In genomic region chr2:124168411-124168810, GRCm38 (mm10) we compare ENCODE assay signal across 20 mouse cellular contexts.
DNase-seq lines count a peak whose midpoint lies in the region; ATAC-seq and TF ChIP-seq lines count a peak whose summit lies in the region.
"Had no signal": no experiment of that assay in that cellular context is flagged by ENCODE, and none has a peak within 500 bp of the region (broad histone marks: within the 10 kb centered on the region; RNA-seq: fewer than 3 reads in every experiment).

No protein-coding gene starts in this region.

- no peaks in the 10 kb centered on the region for H3K27me3 ChIP-seq in lung, embryonic 14.5 days (ENCODE audit: insufficient read depth, low read length)
- no peaks in the 10 kb centered on the region for H3K27me3 ChIP-seq in midbrain, embryonic 11.5 days (ENCODE audit: control insufficient read depth, insufficient read depth, low read length)
- H3K27me3 ChIP-seq: embryonic facial prominence, embryonic 12.5 days; forebrain, embryonic 13.5 days; forebrain, embryonic 15.5 days had no signal

- ATAC-seq in lung, embryonic 14.5 days (ENCODE audit: insufficient read depth): no peak
- ATAC-seq in midbrain, embryonic 11.5 days (ENCODE audit: low FRiP score): no peak
- ATAC-seq: forebrain, embryonic 13.5 days; forebrain, embryonic 15.5 days; forebrain, postnatal 0 days had no signal

- 90% methylated on average over 1 of the region's 1 CpGs for WGBS in lung, embryonic 14.5 days
- WGBS in midbrain, embryonic 11.5 days: 95% methylated on average over 1 of the region's 1 CpGs

- H3K4me2 ChIP-seq in lung, embryonic 14.5 days: no peak overlapping the region
- no peak overlapping the region for H3K4me2 ChIP-seq in midbrain, embryonic 11.5 days
- H3K4me2 ChIP-seq: embryonic facial prominence, embryonic 12.5 days; forebrain, embryonic 13.5 days; forebrain, embryonic 15.5 days had no signal

- no peaks in the 10 kb centered on the region for H3K4me1 ChIP-seq in lung, embryonic 14.5 days (ENCODE audit: insufficient read depth)
- peaks cover 4% of the 10 kb centered on the region for H3K4me1 ChIP-seq in midbrain, embryonic 11.5 days (ENCODE audit: control insufficient read depth, insufficient read depth, low read length)
- H3K4me1 ChIP-seq: embryonic facial prominence, embryonic 10.5 days; embryonic facial prominence, embryonic 12.5 days had no signal

- no peak for TF ChIP-seq CTCF in lung, embryonic 14.5 days (IDR thresholded peaks at IDR 0.05; ENCODE audit: low read depth)

- H3K9ac ChIP-seq in lung, embryonic 14.5 days: no peak overlapping the region
- no peak overlapping the region for H3K9ac ChIP-seq in midbrain, embryonic 11.5 days (ENCODE audit: low read length)
- H3K9ac ChIP-seq: embryonic facial prominence, embryonic 12.5 days; forebrain, embryonic 13.5 days; forebrain, embryonic 15.5 days; forebrain, postnatal 0 days had no signal

- DNase-seq in lung, embryonic 14.5 days: peak; percentile 26
- no peak for DNase-seq in lung, postnatal 36 days
- DNase-seq in 3T3-L1 (ENCODE audit: low read depth, low spot score) (peak; percentile 89), NIH3T3 (ENCODE audit: low read depth) (peak; percentile 4)
- DNase-seq in midbrain, embryonic 11.5 days (ENCODE audit: low spot score, missing footprints): no peak
- DNase-seq in frontal cortex, postnatal 14 days (ENCODE audit: low spot score in 2 of 2): no peak
- DNase-seq in left cerebral cortex, adult 11 months (ENCODE audit: low spot score): no peak
- DNase-seq: adrenal gland, adult 2 months; adrenal gland, postnatal 10 days; adrenal gland, postnatal 25 days; cerebellum, adult 11 months; cerebellum, adult 18-20 months; cerebellum, adult 8-10 months; cerebellum, adult 9-11 months; cerebellum, postnatal 14 days; forebrain, postnatal 0 days had no signal

- H3K36me3 ChIP-seq in lung, embryonic 14.5 days (ENCODE audit: insufficient read depth): no peaks in the 10 kb centered on the region
- no peaks in the 10 kb centered on the region for H3K36me3 ChIP-seq in midbrain, embryonic 11.5 days (ENCODE audit: control insufficient read depth, insufficient read depth, low read length)
- H3K36me3 ChIP-seq: embryonic facial prominence, embryonic 10.5 days; embryonic facial prominence, embryonic 12.5 days; forebrain, embryonic 15.5 days had no signal

- no peak overlapping the region for H3K27ac ChIP-seq in lung, embryonic 14.5 days (ENCODE audit: low read depth)
- no peak overlapping the region for H3K27ac ChIP-seq in midbrain, embryonic 11.5 days (ENCODE audit: low read depth, low read length)
- H3K27ac ChIP-seq: embryonic facial prominence, embryonic 10.5 days; embryonic facial prominence, embryonic 12.5 days; forebrain, embryonic 13.5 days; forebrain, embryonic 15.5 days had no signal

- no peaks in the 10 kb centered on the region for H3K9me3 ChIP-seq in lung, embryonic 14.5 days (ENCODE audit: low read depth, low read length)
- H3K9me3 ChIP-seq in midbrain, embryonic 11.5 days (ENCODE audit: control insufficient read depth, low read length): no peaks in the 10 kb centered on the region
- H3K9me3 ChIP-seq: embryonic facial prominence, embryonic 10.5 days; embryonic facial prominence, embryonic 12.5 days; forebrain, embryonic 13.5 days; forebrain, embryonic 15.5 days had no signal

- H3K4me3 ChIP-seq in lung, embryonic 14.5 days (ENCODE audit: low read depth, low read length): no peak overlapping the region
- H3K4me3 ChIP-seq in midbrain, embryonic 11.5 days (ENCODE audit: low read depth, low read length): no peak overlapping the region
- H3K4me3 ChIP-seq: embryonic facial prominence, embryonic 10.5 days; embryonic facial prominence, embryonic 12.5 days; forebrain, embryonic 13.5 days; forebrain, embryonic 15.5 days had no signal

Comparison
In these comparisons a context has a peak if more than half of its experiments do, and no peak if none do; other contexts are left out.
1. DNase-seq: peak in lung, embryonic 14.5 days (single experiment), 3T3-L1 (single experiment) and NIH3T3 (single experiment); none in lung, postnatal 36 days (single experiment), midbrain, embryonic 11.5 days (single experiment), frontal cortex, postnatal 14 days (0 of 2) and left cerebral cortex, adult 11 months (single experiment).